Mouse (Mus musculus): ENCODE measurements around the gene Tmem63b. TPM values are rescaled to one million over a fixed set of nuclear protein-coding genes. Genes with fewer than 3 reads are reported as not detected.

Tmem63b gene
- polyA plus RNA-seq (2015; fragmentation: Nextera tagmentation; extraction: Ambion mirVana) = 124 and 125 TPM in 2 replicates

DNA sequence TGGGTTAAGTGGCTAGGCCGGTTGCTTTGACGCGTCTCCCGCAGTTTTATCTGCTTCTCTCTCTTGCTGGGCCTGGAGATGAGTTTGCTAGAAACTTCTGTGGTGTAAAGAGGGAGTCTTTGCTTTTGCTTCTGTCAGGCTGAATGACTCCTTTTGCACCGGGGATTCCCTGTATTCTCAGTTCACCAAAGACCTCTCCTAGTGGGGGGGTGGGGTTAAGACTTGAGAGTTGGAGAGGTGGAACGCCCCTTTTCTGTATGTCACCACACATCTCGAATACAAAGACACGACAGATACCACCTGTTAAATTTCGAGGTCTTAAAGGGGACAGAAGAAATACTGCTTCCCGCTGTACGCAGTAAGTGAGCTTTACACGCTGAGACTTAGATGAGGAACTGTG lies at the start of gene Tmem63b:
Tmem63b (minus strand) TSS at position 190 of the 400 bp plus-strand sequence.
- Histone ChIP-seq H3K9ac (replicated peaks) (peak within 1 kb of the TSS; percentile 95), H3K27me3 (no peaks in the 10 kb centered on the region), H3K4me1 (peaks cover 40% of the 10 kb centered on the region), H3K36me3 (no peaks in the 10 kb centered on the region), H3K9me3 (no peaks in the 10 kb centered on the region), H3K4me2 (replicated peaks) (peak within 1 kb of the TSS; percentile 75), H3K27ac (replicated peaks) (peak within 1 kb of the TSS; percentile 93), H3K4me3 (peak within 1 kb of the TSS; percentile 100)
- ATAC-seq (replicated peaks) = no peak
- WGBS = 8% methylated on average over 12 of the region's 12 CpGs

DNA sequence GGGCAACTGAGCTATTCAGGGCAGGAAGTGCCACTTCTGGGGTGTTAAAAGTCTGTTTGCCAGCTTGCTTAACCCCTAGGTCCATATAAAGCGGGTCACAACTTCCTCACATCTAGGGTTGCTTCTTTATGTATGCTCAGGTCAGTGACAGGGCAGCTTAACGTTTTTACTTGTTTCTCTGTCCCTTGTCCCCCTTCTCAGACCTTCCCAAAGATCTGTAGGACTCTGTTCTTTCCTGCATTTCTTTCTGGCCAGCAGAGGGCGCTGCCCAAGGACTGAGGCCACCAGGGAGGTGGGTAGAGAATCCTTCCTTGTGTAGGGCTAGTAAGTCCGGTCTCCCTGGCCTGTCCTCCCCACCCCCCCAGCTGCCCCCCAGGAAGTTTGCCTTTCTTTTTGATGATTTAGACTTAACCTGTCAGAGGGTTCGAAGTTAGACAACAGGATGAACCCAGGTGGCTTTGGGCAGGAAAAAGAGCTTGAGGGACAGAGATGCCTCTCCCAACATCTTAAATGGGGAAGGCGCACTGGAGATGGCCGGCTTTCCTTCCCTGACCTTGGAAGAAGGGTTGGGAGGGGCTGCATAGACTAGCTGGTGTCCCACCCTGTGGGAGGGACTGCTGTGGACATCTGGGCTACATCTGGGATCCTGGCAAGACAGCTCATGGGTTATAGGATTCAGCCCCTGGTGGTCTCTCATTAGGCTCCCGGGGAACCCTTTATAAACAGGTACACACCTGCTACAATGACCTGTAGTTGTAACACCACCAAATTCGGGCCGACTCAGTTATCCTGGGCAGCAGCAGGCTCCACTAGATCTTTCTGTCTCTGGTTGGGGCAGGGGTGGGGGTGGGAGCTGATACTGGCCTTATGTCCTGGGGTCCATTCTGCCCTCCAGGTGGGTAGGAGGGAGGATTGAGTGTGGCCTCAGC lies 48.9 kb upstream of the Tmem63b start:
- no peaks in the 10 kb centered on the region for H3K9me3 ChIP-seq
- no peaks in the 10 kb centered on the region for H3K36me3 ChIP-seq
- no peaks in the 10 kb centered on the region; the same call in 1 of the 2 replicates for H3K27me3 ChIP-seq
- peaks cover 40% of the 10 kb centered on the region for H3K4me1 ChIP-seq
- peak overlapping the region; percentile 48 for H3K4me3 ChIP-seq
- H3K4me2 ChIP-seq (replicated peaks) = peak overlapping the region; percentile 66
- peak overlapping the region; percentile 91 for H3K27ac ChIP-seq (replicated peaks)
- H3K9ac ChIP-seq (replicated peaks) = peak overlapping the region; percentile 71
- 7% methylated on average over 10 of the region's 10 CpGs for WGBS
- peak; percentile 2; the same call in 1 of the 2 replicates for ATAC-seq (replicated peaks)

GRCm38 (mm10) chr17:45734881-45735280 lies 48.2 kb upstream of the Tmem63b start:
- ATAC-seq (replicated peaks) = no peak
- Histone ChIP-seq H3K4me2 (replicated peaks) (no peak overlapping the region), H3K27me3 (no peaks in the 10 kb centered on the region; the same call in 1 of the 2 replicates), H3K9me3 (no peaks in the 10 kb centered on the region), H3K4me3 (no peak overlapping the region), H3K4me1 (peaks cover 40% of the 10 kb centered on the region), H3K9ac (replicated peaks) (no peak overlapping the region), H3K27ac (replicated peaks) (0 out of 2 replicates have a peak overlapping the region, but pooled peaks have one; percentile 45), H3K36me3 (no peaks in the 10 kb centered on the region)
- 59% methylated on average over 4 of the region's 4 CpGs for WGBS

DNA sequence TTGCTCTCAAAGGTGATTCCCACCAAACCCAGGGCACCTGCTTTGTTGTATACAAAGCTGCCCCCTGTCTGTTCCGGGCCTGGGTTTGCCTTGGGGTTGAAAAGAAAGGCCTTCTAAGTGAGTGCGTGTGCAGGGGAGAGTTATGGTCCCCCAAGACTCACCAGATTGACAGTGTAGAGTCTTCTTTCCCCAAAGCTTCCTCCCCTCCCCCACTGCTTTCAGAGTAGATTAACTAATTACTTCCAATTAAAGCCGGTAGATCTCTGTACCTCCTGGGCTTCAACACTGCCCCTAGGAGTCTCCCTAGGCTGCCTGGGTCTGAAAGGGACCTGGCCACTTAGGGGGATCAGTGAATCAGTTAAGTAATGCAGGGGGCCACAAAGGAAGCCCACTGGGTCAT lies 47.6 kb upstream of the Tmem63b start:
- ATAC-seq (replicated peaks) = no peak
- H3K36me3 ChIP-seq = no peaks in the 10 kb centered on the region
- 3% methylated on average over 3 of the region's 3 CpGs for WGBS
- H3K9ac ChIP-seq (replicated peaks) = 0 out of 2 replicates have a peak overlapping the region, but pooled peaks have one; percentile 54
- no peaks in the 10 kb centered on the region; the same call in 1 of the 2 replicates for H3K27me3 ChIP-seq
- peak overlapping the region; percentile 60 for H3K27ac ChIP-seq (replicated peaks)
- H3K4me1 ChIP-seq = peaks cover 40% of the 10 kb centered on the region
- H3K9me3 ChIP-seq = no peaks in the 10 kb centered on the region
- peak overlapping the region; percentile 90 for H3K4me2 ChIP-seq (replicated peaks)
- H3K4me3 ChIP-seq = peak overlapping the region; percentile 39; the same call in 1 of the 2 replicates

DNA sequence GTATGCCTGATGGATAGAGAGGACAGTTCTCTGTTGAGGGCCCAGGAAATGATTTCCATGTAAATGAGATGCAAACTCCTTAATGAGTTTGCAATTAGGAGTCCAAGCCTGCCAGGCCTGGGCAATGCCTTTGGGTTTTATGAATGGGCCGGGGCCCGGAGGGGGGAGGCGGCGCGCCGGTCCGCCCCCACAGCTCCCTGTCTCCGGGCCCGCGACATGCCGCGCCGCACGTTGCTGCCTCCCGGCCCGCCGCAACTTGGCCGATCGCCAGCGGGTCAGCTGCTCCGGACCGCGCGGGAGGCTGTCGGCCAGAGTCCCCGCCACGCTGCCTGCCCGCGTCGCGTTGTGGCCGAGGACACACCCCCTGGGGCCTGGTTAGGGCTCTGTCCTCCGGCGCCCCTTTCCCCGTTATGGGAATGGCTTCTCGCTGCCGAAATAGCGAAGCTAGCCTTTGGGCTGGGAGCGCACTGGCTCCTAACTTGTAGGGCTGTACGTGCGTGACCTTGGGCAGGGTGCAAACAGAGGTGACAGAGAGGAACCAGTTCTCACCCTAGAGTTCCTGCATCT lies 47.1 kb upstream of the Tmem63b start, which contains the start of gene 1600014C23Rik:
1600014C23Rik (minus strand) TSS at position 110 of the 567 bp plus-strand sequence.
- peak within 1 kb of the TSS; percentile 60 for H3K27ac ChIP-seq (replicated peaks)
- H3K4me3 ChIP-seq = peak within 1 kb of the TSS; percentile 39
- H3K9me3 ChIP-seq = no peaks in the 10 kb centered on the region
- no peaks in the 10 kb centered on the region for H3K36me3 ChIP-seq
- H3K4me2 ChIP-seq (replicated peaks) = peak within 1 kb of the TSS; percentile 90
- peak; percentile 55 for ATAC-seq (replicated peaks)
- H3K9ac ChIP-seq (replicated peaks) = peak within 1 kb of the TSS; percentile 54
- no peaks in the 10 kb centered on the region; the same call in 1 of the 2 replicates for H3K27me3 ChIP-seq
- H3K4me1 ChIP-seq = peaks cover 40% of the 10 kb centered on the region
- under 1% methylated on average over 41 of the region's 41 CpGs for WGBS

DNA sequence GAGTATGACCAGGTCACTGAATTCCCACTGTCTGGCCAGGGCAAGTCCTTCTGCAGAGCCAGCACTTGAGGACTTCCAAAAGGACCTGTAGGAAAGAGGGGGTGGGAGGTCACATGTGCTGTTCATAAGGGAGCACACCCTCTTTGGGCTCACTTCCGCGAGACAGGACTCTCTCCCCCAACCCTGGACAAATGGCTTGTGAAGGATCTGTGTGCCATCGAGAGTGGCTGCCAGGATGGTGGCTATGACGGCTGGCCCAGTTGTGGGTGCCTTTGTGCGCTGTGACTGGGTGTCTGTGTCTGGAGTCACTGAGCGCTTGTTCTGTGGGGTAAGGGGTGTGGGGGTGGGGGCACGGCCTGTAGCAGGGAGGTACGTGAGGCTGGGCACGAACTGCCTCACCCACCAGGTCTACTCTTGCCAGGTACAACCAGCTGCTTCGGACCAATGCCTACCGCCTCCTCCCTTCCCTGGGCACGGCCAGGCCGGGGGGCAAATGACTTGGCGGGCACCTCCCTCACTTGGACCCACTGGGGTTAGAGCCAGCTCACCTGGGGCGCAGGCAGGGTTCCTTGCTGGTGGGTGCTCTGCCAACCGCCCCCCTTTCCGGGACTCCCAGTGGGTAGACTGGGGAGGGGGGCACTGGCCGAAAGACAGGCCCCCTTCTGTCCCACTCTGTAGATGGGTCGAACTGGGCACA lies 46.5 kb upstream of the Tmem63b start:
- Histone ChIP-seq H3K4me3 (peak overlapping the region; percentile 39), H3K9ac (replicated peaks) (peak overlapping the region; percentile 54), H3K27ac (replicated peaks) (peak overlapping the region; percentile 51; the same call in 1 of the 2 replicates), H3K36me3 (no peaks in the 10 kb centered on the region), H3K27me3 (no peaks in the 10 kb centered on the region; the same call in 1 of the 2 replicates), H3K4me2 (replicated peaks) (peak overlapping the region; percentile 90), H3K4me1 (peaks cover 40% of the 10 kb centered on the region), H3K9me3 (no peaks in the 10 kb centered on the region)
- ATAC-seq (replicated peaks) = no peak
- 26% methylated on average over 19 of the region's 19 CpGs for WGBS

DNA sequence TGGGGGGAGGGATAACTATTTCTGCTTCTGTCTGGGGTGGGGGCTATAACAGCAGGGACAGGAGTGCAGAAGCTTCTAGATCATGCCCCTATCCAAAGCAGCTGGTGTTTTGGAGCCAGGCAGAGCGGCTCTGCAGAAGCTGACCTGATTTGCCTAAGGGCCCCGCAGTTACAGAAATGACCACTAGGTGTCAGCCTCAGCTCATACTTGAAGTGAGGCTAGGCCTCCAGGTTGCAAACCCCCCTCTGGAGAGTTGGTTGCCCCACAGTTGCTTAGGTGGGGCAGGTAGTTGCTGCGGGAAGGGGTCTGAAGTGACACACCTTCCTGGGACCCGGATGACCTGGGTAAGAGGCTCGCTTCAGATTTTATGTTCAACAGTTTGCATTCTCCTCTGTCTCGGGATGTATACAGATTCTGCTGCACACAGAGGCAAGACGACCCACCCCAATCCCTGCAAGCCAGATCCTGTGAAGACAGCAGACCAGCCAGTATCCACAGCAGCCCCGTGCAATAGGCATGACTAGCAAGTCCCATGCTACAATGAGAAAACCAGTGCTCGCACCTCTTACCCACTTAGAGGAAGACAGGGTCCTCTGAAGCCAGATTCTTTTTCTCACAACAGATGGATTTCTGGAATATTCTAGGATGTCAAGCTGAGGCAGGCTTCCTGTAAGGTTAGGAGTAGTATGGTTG lies 44.6 kb upstream of the Tmem63b start:
- Histone ChIP-seq H3K4me1 (peaks cover 34% of the 10 kb centered on the region), H3K4me2 (replicated peaks) (no peak overlapping the region), H3K9ac (replicated peaks) (no peak overlapping the region; the same call in 1 of the 2 replicates), H3K36me3 (no peaks in the 10 kb centered on the region), H3K4me3 (no peak overlapping the region), H3K9me3 (no peaks in the 10 kb centered on the region), H3K27ac (replicated peaks) (no peak overlapping the region), H3K27me3 (no peaks in the 10 kb centered on the region; the same call in 1 of the 2 replicates)
- WGBS = 21% methylated on average over 9 of the region's 9 CpGs
- peak; percentile 20 for ATAC-seq (replicated peaks)

DNA sequence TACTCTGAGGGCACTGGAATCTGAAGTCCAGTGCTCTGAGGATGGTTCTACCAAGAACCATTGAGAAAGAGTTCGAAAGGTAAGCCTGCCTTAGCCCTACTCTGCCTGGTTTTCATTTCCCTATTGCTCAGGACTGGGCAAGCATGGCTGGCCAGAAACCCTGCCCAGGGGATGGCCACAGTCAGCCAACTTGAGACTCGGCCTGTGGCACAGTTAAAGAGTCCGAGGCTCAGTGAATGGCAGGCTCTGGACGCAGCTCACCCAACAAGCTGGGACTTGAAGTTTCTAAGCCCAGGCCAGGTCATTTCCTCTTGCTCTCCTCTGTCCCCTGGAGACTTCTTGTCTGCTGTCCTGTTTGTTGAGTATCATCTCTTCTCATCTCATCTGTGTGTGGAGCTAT lies 44.0 kb upstream of the Tmem63b start:
- no peak for ATAC-seq (replicated peaks)
- no peaks in the 10 kb centered on the region; the same call in 1 of the 2 replicates for H3K27me3 ChIP-seq
- no peak overlapping the region for H3K4me2 ChIP-seq (replicated peaks)
- H3K27ac ChIP-seq (replicated peaks) = no peak overlapping the region
- H3K9ac ChIP-seq (replicated peaks) = no peak overlapping the region; the same call in 1 of the 2 replicates
- H3K4me1 ChIP-seq = peaks cover 28% of the 10 kb centered on the region
- H3K4me3 ChIP-seq = no peak overlapping the region
- no peaks in the 10 kb centered on the region for H3K9me3 ChIP-seq
- WGBS = 82% methylated on average over 4 of the region's 4 CpGs
- no peaks in the 10 kb centered on the region for H3K36me3 ChIP-seq

DNA sequence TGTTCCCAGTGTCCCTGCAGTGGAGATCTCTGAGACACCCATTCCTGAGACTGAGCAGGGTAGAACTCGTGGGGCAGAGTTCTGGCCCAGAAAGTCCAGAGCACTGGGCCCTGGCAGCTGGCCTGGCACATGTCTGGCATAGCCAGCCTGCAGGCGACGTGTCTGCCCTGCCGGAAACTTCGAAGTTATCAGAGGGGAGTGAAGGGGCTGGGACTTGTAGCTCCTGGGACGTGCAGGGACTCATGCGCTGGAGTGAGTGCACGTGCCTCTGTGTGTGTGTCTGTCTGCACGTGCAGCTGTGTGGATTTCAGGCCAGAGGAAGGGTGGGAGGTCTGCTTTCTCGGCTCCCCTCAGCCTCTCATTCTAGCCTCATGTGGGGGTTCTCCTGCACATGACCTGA lies 42.7 kb upstream of the Tmem63b start:
- no peak overlapping the region for H3K27ac ChIP-seq (replicated peaks)
- H3K36me3 ChIP-seq = no peaks in the 10 kb centered on the region
- no peak overlapping the region for H3K4me3 ChIP-seq
- H3K9me3 ChIP-seq = no peaks in the 10 kb centered on the region
- no peak overlapping the region for H3K9ac ChIP-seq (replicated peaks)
- peaks cover 15% of the 10 kb centered on the region for H3K4me1 ChIP-seq
- H3K27me3 ChIP-seq = no peaks in the 10 kb centered on the region; the same call in 1 of the 2 replicates
- 69% methylated on average over 10 of the region's 10 CpGs for WGBS
- ATAC-seq (replicated peaks) = no peak
- H3K4me2 ChIP-seq (replicated peaks) = no peak overlapping the region

DNA sequence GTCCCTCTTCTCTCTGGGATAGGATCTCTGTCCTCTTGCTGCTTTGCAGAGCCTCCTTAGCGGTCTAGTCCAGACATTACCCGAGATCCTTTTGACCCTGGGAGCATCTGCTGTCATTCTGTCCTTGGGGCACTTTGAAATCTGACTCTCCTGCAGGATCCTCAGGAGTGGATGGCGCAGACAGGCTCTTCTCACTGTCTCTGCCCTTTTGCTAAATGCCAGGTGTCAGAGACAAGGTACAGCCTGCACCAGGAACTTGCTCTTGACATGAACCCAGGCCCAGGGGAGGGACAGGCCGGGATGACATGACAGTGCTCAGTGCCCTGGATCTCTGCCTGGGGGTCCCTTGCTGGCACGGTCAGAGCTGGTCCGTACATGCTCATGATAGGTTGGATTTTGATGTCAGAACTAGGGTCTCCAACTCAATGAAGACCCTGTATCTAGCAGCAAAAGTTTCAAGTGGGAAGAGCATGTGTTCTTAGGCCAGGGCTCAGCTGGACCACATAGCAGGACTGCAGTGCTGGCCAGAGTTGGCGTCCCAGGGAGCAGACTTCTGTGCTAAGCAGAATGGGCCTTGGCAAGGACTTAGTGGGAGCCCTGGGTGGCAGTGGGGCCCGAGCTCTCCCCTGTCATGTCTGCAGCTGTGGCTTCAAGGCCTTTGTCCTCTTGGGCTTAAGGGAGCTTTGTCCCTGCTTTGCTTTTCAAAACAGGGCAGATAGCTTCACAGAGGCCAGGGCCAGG lies 41.4 kb upstream of the Tmem63b start:
- no peak for ATAC-seq (replicated peaks)
- 66% methylated on average over 8 of the region's 8 CpGs for WGBS
- Histone ChIP-seq H3K27me3 (no peaks in the 10 kb centered on the region; the same call in 1 of the 2 replicates), H3K9me3 (no peaks in the 10 kb centered on the region), H3K9ac (replicated peaks) (no peak overlapping the region), H3K27ac (replicated peaks) (no peak overlapping the region), H3K36me3 (no peaks in the 10 kb centered on the region), H3K4me3 (no peak overlapping the region), H3K4me1 (peaks cover 6% of the 10 kb centered on the region), H3K4me2 (replicated peaks) (no peak overlapping the region)

Measured in forebrain, embryonic 15.5 days (tissue).